Mouse (Mus musculus) megakaryocyte-erythroid progenitor cell, adult 5-6 weeks (primary cell): ENCODE results near the gene Pde6b. TPM values are rescaled to one million over a fixed set of nuclear protein-coding genes. Genes with fewer than 3 reads are reported as not detected.

Source experiments
- ATAC-seq: replicated peaks from 2 replicates; pipeline ENCODE4 v1.8.0; 2016; ENCODE audit warnings: mild to moderate bottlenecking, inconsistent platforms; ENCODE audit not compliant: severe bottlenecking, poor library complexity, low FRiP score, low TSS enrichment
- total RNA-seq, 2 experiments: library from RNA; stranded (forward) in 1 of 2; stranded (reverse) in 1 of 2; fragments of 200-1000, 215-1000 nt in 1 of 2; fragments of >200 nt in 1 of 2; fragmentation: Nextera tagmentation in 1 of 2; gene quantifications; 2 replicates each; pipeline ENCODE4 v1.2.3; 2014 to 2017

Pde6b gene
- not detected in 2 replicates for total RNA-seq (2014; fragmentation: Nextera tagmentation)
- not detected in 2 replicates for total RNA-seq (2017)

DNA sequence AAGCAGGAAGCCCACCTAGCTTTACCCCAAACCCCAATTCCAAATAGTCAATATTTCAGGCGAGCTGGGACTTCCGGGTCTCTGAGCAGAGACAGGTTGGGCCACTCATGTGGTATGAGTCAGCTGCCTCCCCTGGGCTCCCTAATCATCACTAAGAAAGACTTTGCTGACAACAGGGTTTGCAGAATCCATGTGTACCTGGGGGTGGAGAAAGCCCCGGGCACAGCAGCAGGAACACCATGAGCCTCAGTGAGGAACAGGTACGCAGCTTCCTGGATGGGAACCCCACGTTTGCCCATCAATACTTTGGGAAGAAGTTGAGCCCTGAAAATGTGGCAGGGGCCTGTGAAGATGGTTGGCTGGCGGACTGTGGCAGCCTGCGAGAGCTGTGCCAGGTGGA, at the start of gene Pde6b:
Pde6b (plus strand) TSS at position 191 of the 400 bp plus-strand sequence.
- ATAC-seq, result no peak

DNA sequence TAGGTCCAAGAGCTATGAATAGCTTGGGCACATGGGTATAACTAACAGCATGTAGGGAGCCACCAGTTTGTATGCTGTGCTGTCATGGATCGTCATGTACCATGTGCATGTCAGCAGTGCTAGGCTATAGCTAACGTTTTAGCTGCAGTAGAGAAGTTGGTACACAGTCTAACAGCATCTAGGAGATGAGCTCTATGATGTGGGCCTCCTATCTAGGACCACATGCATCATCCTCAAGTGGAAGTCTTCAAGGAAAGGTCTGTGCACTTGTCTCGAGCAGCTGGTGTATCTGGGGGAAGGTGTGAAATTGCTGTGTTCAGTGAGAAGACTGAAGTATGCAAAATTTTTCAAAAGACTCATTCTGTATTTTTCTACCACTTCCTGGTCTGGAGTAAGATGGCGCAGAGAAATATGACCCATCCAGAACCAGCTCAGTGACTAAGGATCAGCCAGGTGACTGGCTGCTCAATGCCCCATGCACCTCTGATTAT, 44.5 kb upstream of the Pde6b start:
- no peak for ATAC-seq

GRCm38 (mm10) chr5:108345313-108346071, 42.7 kb upstream of the Pde6b start:
- ATAC-seq, result peak; percentile 97

DNA sequence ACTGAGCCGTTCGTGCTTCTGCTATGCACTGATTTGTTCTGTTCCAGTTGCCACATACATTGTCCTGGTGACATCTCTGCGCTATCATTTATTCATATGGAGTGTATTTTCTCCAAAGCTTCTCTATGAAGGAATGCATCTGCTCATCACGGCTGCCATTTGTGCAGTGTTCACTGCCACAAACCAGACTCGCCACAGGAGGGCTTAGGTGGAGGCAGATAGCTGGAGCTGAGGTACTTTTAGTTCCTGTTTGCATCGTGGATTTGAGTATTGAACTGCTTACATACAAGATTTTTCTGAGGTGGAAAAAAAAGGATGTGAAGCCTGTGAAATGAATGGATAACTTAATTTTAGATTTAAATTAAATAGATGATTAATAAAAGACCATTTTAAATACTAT, 40.3 kb upstream of the Pde6b start:
- ATAC-seq, result no peak

GRCm38 (mm10) chr5:108349511-108350148, 38.6 kb upstream of the Pde6b start:
- ATAC-seq, result no peak

GRCm38 (mm10) chr5:108354056-108354455, 34.1 kb upstream of the Pde6b start:
- ATAC-seq, result peak; percentile 82

GRCm38 (mm10) chr5:108357862-108358261, 30.3 kb upstream of the Pde6b start:
- no peak for ATAC-seq

GRCm38 (mm10) chr5:108359491-108359890, 28.7 kb upstream of the Pde6b start:
- ATAC-seq, result no peak

- no peak for ATAC-seq
Observed at GRCm38 (mm10) chr5:108360211-108360610, 28.0 kb upstream of the Pde6b start.

DNA sequence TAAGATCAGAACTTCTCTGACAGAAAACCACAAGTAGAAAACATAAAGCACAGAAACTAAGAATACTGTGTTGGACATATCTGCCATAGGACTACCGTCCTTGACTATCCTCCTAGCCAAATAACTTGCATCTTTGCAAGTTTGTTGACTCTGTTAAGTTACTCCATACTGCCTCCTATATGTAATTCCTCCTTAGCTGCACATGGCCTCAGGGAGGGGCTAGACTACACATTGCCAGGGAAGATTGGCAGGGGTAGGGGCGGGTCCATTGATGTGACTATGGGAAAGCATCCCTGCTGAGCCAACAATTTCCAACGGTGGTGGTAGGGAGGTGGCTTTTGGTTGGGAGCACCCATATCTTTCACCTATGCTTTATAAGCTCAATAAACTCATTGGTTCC, 25.9 kb upstream of the Pde6b start:
- ATAC-seq, result peak; percentile 81

DNA sequence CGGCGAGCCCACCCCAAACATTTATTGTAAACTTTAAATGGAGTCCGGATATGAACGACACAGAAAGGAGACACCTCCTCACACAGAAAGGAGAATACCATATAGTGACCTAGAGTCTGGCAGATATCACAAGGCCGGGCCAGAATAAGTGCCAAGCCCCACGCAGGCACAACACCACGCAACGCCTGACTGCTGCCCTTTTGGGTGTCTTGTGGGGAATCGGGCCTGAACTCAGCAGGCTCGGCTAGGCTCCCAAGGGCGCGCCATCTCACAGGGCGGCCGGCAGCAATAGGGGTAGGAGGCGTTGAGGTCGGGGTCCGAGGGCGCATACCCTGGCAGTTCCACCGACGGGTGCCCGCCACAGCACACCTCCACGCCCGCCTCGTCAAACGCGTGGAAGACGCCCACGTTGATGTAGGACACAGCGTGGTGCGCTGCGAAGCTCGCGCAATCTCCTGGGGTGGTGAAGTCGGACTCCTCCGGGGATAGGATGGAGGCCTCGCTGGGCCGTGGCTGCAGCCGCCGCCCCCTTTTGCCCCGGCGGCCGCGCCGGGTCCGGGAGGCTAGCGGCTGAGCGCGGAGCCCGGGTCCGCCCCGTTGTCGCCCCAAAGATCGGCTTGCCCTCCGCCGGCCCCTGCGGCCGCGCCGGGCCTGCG, 21.7 kb upstream of the Pde6b start:
- 0 out of 2 replicates have a peak, but pooled peaks have one; percentile 20 for ATAC-seq

DNA sequence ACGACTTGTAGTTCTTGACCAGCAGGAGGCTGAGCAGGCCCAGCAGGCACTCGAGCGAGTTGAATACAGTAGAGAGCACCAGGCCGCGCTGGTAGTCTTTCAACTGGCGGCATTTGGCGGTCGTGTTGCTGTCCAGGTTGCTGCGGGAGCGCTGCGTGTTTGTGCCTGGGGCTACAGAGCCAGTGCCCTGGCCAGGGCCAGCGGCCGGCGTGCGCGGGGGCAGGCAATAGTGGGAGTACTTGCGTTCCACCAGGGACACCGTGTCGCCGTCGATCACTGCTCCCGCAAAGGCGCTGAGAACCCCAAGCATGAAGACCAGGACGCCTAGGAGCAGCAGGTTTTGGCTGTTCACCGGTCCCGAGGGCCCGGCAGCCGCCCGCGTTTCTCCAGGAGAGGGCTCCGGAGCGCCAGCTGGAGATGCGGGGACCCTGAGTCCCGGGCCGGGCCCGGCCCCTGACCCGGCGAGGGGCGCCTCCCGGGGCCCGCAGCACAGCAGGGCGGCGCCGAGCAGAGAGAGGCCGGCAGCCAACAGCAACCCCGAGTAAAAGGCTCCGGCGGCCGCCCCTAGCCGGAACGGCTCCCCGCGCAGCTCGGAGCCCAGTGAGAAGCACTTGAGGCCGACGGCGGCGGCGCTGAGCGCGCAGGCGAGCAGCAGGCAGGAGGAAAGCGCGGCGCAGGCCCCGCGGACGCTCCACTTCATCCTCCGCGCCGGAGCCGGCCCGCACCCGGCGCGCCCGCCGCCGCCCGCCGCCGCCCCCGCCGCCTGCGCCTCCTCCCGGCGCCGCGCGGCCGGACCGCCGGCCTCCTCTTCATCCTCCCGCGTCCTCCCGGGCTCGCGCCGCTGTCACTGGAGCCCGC, 21.0 kb upstream of the Pde6b start:
- peak; percentile 7; the same call in 1 of the 2 replicates for ATAC-seq

- ATAC-seq, result no peak
Observed at GRCm38 (mm10) chr5:108367871-108368332, 20.3 kb upstream of the Pde6b start, which contains the start of gene Gm42517. Gm42517 (minus strand) TSS chr5:108367922.

DNA sequence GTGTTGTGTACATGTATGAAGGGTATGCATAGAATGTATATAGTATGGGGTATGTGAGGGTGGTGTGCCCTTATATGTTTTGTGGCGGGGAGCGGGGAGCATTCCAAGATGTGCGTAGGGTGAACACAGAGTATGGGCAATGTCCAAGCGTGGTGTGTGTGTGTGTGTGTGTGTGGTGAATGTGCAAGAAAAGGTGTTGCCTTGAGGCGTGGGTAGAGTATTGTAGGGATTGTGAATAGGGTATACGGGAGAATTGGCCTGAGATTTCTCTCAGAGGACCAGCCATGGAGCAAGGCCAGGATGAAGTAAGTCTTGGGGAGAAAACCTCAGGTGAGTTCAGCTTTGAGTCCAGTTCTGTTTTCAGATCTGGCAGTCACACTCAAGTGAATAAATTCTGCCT, 19.7 kb upstream of the Pde6b start:
- ATAC-seq, result no peak

DNA sequence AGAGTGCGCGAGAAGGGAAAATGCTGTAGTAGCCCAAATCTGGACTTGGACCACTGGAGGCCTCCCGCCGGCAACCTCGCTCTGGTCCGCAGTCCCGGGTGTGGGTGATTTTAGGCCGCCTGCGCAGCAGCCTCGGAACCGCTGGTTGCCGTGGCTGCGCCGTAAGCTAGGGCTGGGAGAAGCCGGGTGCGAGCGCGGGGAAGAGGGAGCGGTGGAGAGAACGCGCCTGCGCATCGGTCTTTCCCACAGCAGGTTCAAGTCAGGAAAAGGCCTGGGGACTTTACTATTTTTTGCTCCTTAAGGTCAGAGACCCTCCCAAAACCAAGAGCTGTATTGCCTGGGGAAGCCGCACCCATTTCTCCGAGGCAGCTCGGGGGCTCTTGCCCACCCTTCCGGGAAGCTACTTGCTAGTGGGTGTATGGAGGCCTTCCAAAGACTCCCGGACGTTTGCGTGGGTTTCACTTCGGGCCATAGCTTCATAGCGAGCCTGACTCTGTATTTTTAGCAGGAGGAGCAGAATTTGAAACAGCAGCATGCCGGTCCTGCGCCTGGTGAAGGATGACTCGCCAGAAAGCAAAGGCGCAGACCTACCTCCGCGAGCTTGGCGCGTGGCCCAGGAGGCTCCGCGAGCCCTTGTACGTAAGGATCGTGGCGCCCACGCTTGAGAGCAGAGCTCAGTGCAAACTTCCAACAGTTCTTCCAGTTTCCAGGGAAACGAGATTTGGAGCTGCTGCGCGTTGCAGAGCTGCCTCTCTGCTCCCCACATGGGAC, 19.2 kb upstream of the Pde6b start:
- ATAC-seq, result peak; percentile 45

GRCm38 (mm10) chr5:108369964-108370363, 18.2 kb upstream of the Pde6b start:
- no peak for ATAC-seq

DNA sequence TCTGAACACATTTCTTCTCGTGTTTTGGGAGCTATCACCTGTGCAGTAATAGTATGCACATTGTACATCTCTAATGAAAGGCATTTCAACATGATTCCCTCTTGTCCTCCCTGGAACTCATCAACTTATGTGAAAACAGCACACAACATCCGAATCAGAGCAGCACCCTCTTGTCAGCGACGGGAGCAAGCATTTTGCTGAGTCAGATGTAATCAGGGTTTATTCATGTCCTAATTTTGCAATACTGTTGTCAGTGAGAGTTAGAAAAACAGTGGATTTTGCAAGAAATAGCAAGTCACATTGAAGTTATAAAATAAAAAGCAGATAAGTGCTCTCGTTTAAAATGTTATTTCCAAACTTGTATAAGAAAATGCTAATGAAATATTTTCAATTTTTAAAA, 14.1 kb upstream of the Pde6b start:
- no peak for ATAC-seq

DNA sequence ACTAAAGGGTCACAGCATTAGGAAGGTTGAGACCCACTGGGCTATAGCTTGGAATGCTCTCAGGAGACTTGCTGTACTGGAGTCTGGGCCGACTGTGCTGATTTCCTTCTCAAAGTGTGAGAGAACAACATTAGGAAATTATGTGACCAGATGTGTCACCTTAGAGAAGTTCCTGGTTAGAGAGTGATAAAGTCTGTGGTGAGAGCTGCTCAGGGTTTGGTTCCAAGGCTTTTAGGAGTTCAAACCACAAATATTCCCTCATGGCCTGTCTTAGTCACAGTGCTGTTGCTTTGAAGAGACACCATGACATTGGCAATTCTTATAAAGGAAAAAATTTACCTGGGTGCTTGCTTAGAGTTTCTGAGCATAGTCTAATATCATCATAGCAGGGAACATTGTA, 12.1 kb upstream of the Pde6b start:
- no peak; the same call in 1 of the 2 replicates for ATAC-seq
